Mouse (Mus musculus): ENCODE results near the gene Iqcg. TPM values are rescaled to one million over a fixed set of nuclear protein-coding genes. Genes with fewer than 3 reads are reported as not detected.
"Not testable (repeated sequence)": the region's sequence is repeated elsewhere in the genome, so short reads cannot be mapped to it uniquely, and the experiment has no call there.

The Iqcg gene
- polyA plus RNA-seq, 1 experiment from 2014 or later, result 3.1 TPM

- peaks cover 23% of the 10 kb centered on the region for H3K4me1 ChIP-seq
- H3K27ac ChIP-seq, result no peak overlapping the region
These were observed 7.2 kb upstream of the Iqcg start for GRCm38 (mm10) chr16:33063267-33063666.

GRCm38 (mm10) chr16:33062682-33063131 is 6.7 kb upstream of the Iqcg start:
- WGBS, result under 1% methylated on average over 34 of the region's 35 CpGs
- Histone ChIP-seq H3K9me3 (no peaks in the 10 kb centered on the region), H3K36me3 (peaks cover 32% of the 10 kb centered on the region), H3K4me2 (replicated peaks) (peak overlapping the region; percentile 90), H3K27ac (peak overlapping the region; percentile 76), H3K4me3 (peak overlapping the region; percentile 84), H3K27me3 (no peaks in the 10 kb centered on the region), H3K9ac (peak overlapping the region; percentile 67), H3K4me1 (peaks cover 28% of the 10 kb centered on the region)
- ATAC-seq (ENCODE audit: insufficient number of reproducible peaks, insufficient read depth, low FRiP score, low TSS enrichment), result no peak; the same call in 1 of the 2 replicates

More at GRCm38 (mm10) chr16:33063267-33063666, 7.2 kb upstream of the Iqcg start:
- WGBS, result 33% methylated on average over 7 of the region's 7 CpGs
- H3K4me2 ChIP-seq (replicated peaks), result peak overlapping the region; percentile 90
- H3K36me3 ChIP-seq, result peaks cover 28% of the 10 kb centered on the region
- ATAC-seq (ENCODE audit: insufficient number of reproducible peaks, insufficient read depth, low FRiP score, low TSS enrichment), result no peak
- no peaks in the 10 kb centered on the region for H3K9me3 ChIP-seq
- no peaks in the 10 kb centered on the region for H3K27me3 ChIP-seq
- peak overlapping the region; percentile 84 for H3K4me3 ChIP-seq
- H3K9ac ChIP-seq, result peak overlapping the region; percentile 67

- peaks cover 32% of the 10 kb centered on the region for H3K36me3 ChIP-seq
- peak; percentile 96 for ATAC-seq (ENCODE audit: insufficient number of reproducible peaks, insufficient read depth, low FRiP score, low TSS enrichment)
- H3K27me3 ChIP-seq, result no peaks in the 10 kb centered on the region
- peak within 1 kb of the TSS; percentile 90 for H3K4me2 ChIP-seq (replicated peaks)
- no peaks in the 10 kb centered on the region for H3K9me3 ChIP-seq
- peaks cover 28% of the 10 kb centered on the region for H3K4me1 ChIP-seq
- peak within 1 kb of the TSS; percentile 76 for H3K27ac ChIP-seq
- peak within 1 kb of the TSS; percentile 67 for H3K9ac ChIP-seq
- WGBS, result under 1% methylated on average over 61 of the region's 64 CpGs
- H3K4me3 ChIP-seq, result peak within 1 kb of the TSS; percentile 84
These were observed 6.1 kb upstream of the Iqcg start, which contains the start of gene Lmln for GRCm38 (mm10) chr16:33062024-33062681. Gene Lmln, plus strand, starts transcription at chr16:33062521.

DNA sequence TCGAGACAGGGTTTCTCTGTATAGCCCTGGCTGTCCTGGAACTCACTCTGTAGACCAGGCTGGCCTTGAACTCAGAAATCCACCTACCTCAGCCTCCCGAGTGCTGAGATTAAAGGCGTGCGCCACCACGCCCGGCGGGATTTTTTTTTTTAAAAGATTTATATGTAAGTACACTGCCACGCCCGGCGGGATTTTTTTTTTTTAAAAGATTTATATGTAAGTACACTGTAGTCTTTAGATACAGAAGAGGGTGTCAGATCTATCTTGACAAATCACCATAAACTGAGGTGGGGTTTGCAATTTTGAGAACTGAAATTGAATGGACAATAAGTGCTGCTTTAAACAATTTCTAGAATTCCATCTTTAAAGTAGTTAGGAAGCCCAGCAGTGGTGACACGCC is 5.4 kb upstream of the Iqcg start:
- ATAC-seq (ENCODE audit: insufficient number of reproducible peaks, insufficient read depth, low FRiP score, low TSS enrichment), result no peak
- peaks cover 28% of the 10 kb centered on the region for H3K4me1 ChIP-seq
- H3K27me3 ChIP-seq, result no peaks in the 10 kb centered on the region
- H3K36me3 ChIP-seq, result peaks cover 32% of the 10 kb centered on the region
- H3K9me3 ChIP-seq, result no peaks in the 10 kb centered on the region
- H3K9ac ChIP-seq, result no peak overlapping the region
- peak overlapping the region; percentile 76 for H3K27ac ChIP-seq
- 49% methylated on average over 11 of the region's 11 CpGs for WGBS
- H3K4me2 ChIP-seq (replicated peaks), result peak overlapping the region; percentile 90
- no peak overlapping the region for H3K4me3 ChIP-seq

DNA sequence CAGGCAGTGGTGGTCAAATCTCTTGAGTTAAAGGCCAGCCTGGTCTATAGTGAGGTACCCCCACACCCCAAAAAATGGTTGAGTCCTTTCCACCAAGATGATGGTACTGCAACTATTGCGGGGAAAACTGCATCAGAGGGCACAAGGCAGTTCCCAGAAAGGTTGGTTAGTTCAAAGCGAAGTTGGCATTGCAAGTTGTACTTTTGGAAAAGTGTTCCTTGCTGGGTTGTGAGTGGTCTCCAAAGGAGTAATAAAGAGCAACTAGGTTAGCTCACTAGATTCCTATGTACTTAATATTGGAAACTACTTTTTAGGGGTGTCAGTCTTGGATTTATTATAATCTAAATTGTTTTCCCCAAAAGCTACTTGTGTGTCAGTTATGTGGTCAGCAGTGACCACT is 4.9 kb upstream of the Iqcg start:
- WGBS, result 79% methylated on average over 2 of the region's 2 CpGs
- no peak overlapping the region for H3K4me3 ChIP-seq
- ATAC-seq (ENCODE audit: insufficient number of reproducible peaks, insufficient read depth, low FRiP score, low TSS enrichment), result no peak
- no peaks in the 10 kb centered on the region for H3K9me3 ChIP-seq
- H3K9ac ChIP-seq, result no peak overlapping the region
- H3K4me1 ChIP-seq, result peaks cover 28% of the 10 kb centered on the region
- H3K27me3 ChIP-seq, result no peaks in the 10 kb centered on the region
- H3K36me3 ChIP-seq, result peaks cover 32% of the 10 kb centered on the region
- H3K4me2 ChIP-seq (replicated peaks), result no peak overlapping the region
- no peak overlapping the region for H3K27ac ChIP-seq

DNA sequence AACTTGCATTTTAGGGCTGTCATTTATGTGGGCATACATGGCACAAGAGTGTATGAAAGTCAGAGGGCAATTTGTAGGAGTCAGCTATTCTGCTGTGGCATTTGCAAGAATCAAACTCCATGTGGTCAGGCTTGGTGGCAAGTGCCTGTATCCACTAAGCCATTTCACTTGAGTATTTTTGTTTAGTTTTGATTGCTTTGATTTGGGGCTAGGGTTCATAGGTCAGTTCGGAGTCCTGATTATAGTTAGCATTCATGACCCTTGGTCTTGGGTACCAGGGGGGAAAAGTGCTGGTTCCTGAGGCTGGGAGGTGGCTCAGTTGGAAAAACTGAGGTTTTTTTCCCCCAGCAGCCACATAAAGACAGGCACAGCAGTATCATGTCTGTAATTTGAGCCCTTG is 3.5 kb upstream of the Iqcg start:
- WGBS, result 83% methylated on average over 1 of the region's 1 CpGs
- no peak overlapping the region for H3K4me2 ChIP-seq (replicated peaks)
- ATAC-seq (ENCODE audit: insufficient number of reproducible peaks, insufficient read depth, low FRiP score, low TSS enrichment), result no peak
- no peaks in the 10 kb centered on the region for H3K27me3 ChIP-seq
- H3K4me1 ChIP-seq, result peaks cover 28% of the 10 kb centered on the region
- H3K4me3 ChIP-seq, result no peak overlapping the region
- no peak overlapping the region for H3K27ac ChIP-seq
- peaks cover 32% of the 10 kb centered on the region for H3K36me3 ChIP-seq
- H3K9me3 ChIP-seq, result no peaks in the 10 kb centered on the region
- H3K9ac ChIP-seq, result no peak overlapping the region

- H3K4me1 ChIP-seq, result peaks cover 25% of the 10 kb centered on the region
- ATAC-seq (ENCODE audit: insufficient number of reproducible peaks, insufficient read depth, low FRiP score, low TSS enrichment); H3K27ac ChIP-seq; H3K9ac ChIP-seq; H3K4me3 ChIP-seq; H3K9me3 ChIP-seq; H3K27me3 ChIP-seq: not testable (repeated sequence)
- H3K4me2 ChIP-seq (replicated peaks), result peak overlapping the region; percentile 72; the same call in 1 of the 2 replicates
- peaks cover 32% of the 10 kb centered on the region for H3K36me3 ChIP-seq
- 91% methylated on average over 9 of the region's 9 CpGs for WGBS
These were observed 2.6 kb upstream of the Iqcg start for GRCm38 (mm10) chr16:33058656-33059055.

DNA sequence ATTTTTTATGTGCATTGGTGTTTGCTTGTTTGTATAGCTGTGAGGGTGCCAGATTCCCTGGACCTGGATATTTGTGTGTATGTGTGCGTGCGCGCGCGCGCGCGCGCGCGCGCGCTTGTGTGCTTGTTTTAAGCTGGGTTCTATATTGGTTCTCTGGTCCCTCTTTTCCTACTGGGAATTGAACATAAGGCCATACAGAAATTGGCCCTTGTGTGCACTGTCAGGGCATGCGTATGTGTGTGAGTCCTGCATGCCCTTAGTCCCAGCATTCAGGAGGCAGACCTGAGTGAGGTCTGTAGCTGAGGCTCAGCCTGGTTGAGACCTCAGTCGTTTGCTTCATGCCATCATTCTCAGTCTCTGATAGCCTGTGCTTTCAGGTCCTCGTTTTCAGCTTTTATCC is 2.0 kb upstream of the Iqcg start:
- Histone ChIP-seq H3K27ac (no peak overlapping the region), H3K36me3 (peaks cover 32% of the 10 kb centered on the region), H3K9ac (peak overlapping the region; percentile 28), H3K4me3 (peak overlapping the region; percentile 15; the same call in 1 of the 2 replicates), H3K27me3 (no peaks in the 10 kb centered on the region), H3K4me2 (replicated peaks) (peak overlapping the region; percentile 72), H3K9me3 (no peaks in the 10 kb centered on the region), H3K4me1 (peaks cover 18% of the 10 kb centered on the region)
- no peak for ATAC-seq (ENCODE audit: insufficient number of reproducible peaks, insufficient read depth, low FRiP score, low TSS enrichment)
- 90% methylated on average over 16 of the region's 16 CpGs for WGBS

GRCm38 (mm10) chr16:33056786-33057185 is 768 bp upstream of the Iqcg start:
- peak overlapping the region; percentile 91 for H3K9ac ChIP-seq
- no peaks in the 10 kb centered on the region for H3K9me3 ChIP-seq
- H3K4me3 ChIP-seq, result peak overlapping the region; percentile 81
- peak overlapping the region; percentile 72 for H3K4me2 ChIP-seq (replicated peaks)
- WGBS, result under 1% methylated on average over 24 of the region's 24 CpGs
- peaks cover 32% of the 10 kb centered on the region for H3K36me3 ChIP-seq
- H3K4me1 ChIP-seq, result peaks cover 16% of the 10 kb centered on the region
- no peak for ATAC-seq (ENCODE audit: insufficient number of reproducible peaks, insufficient read depth, low FRiP score, low TSS enrichment)
- H3K27me3 ChIP-seq, result no peaks in the 10 kb centered on the region
- H3K27ac ChIP-seq, result peak overlapping the region; percentile 93

DNA sequence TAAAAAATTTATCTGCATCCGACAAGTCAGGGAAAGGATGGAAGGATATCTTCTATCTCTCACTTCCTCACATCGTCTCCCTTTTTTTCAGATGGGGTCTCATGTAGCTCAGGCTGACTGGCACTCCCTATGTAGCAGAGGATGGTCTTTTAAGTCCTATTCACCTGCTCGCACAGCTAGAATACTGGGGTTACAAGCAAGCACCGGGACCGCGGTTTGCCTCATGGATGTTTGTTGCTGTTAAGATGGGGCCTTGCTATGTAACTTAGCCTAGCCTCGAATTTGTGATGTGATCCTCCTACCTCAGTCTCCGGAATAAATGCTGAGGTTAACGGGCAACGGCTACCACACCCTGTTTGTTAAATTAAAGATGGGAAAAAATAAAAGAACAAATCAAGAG is 363 bp downstream of the Iqcg start:
- H3K27ac ChIP-seq, result no peak overlapping the region
- 0 out of 2 replicates have a peak overlapping the region, but pooled peaks have one; percentile 7 for H3K9ac ChIP-seq
- no peak for ATAC-seq (ENCODE audit: insufficient number of reproducible peaks, insufficient read depth, low FRiP score, low TSS enrichment)

DNA sequence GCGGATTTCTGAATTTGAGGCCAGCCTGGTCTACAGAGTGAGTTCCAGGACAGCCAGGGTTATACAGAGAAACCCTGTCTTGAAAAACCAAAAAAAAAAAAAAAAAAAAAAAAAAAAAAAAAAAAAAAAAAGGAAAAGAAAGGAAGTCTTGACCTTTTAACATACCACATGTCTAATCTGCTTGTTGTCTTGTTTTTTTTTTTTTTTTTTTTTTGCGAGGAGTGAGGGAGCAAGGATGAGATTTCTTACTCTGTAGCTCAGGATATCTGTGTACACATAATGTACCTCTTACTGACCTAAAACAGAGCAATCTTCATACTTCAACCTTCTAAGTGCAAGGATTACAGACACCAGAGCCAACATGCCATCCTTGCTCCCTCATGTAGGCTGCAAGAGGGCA is 1.1 kb downstream of the Iqcg start:
- H3K4me3 ChIP-seq; H3K4me2 ChIP-seq (replicated peaks); H3K27me3 ChIP-seq; ATAC-seq (ENCODE audit: insufficient number of reproducible peaks, insufficient read depth, low FRiP score, low TSS enrichment); H3K9ac ChIP-seq; H3K27ac ChIP-seq; H3K9me3 ChIP-seq: not testable (repeated sequence)
- 87% methylated on average over 2 of the region's 2 CpGs for WGBS
- H3K4me1 ChIP-seq, result peaks cover 14% of the 10 kb centered on the region
- peaks cover 21% of the 10 kb centered on the region for H3K36me3 ChIP-seq

More for the DNA sequence above, 363 bp downstream of the Iqcg start:
- Histone ChIP-seq H3K27me3 (no peaks in the 10 kb centered on the region), H3K9me3 (no peaks in the 10 kb centered on the region), H3K4me2 (replicated peaks) (peak overlapping the region; percentile 51), H3K36me3 (peaks cover 28% of the 10 kb centered on the region), H3K4me1 (peaks cover 14% of the 10 kb centered on the region), H3K4me3 (peak overlapping the region; percentile 81)
- WGBS, result 24% methylated on average over 10 of the region's 10 CpGs

GRCm38 (mm10) chr16:33053141-33053540 is 2.9 kb downstream of the Iqcg start:
- no peak overlapping the region for H3K4me3 ChIP-seq
- H3K27ac ChIP-seq, result no peak overlapping the region
- WGBS, result 60% methylated on average over 5 of the region's 5 CpGs
- peaks cover 3% of the 10 kb centered on the region for H3K36me3 ChIP-seq
- H3K9me3 ChIP-seq, result no peaks in the 10 kb centered on the region
- H3K4me1 ChIP-seq, result peaks cover 4% of the 10 kb centered on the region
- no peak overlapping the region for H3K9ac ChIP-seq
- H3K4me2 ChIP-seq (replicated peaks), result no peak overlapping the region
- ATAC-seq (ENCODE audit: insufficient number of reproducible peaks, insufficient read depth, low FRiP score, low TSS enrichment), result no peak
- H3K27me3 ChIP-seq, result no peaks in the 10 kb centered on the region
